Mouse (Mus musculus) forebrain, postnatal 0 days (tissue): ENCODE measurements at regions not wholly inside any gene's neighbourhood (a gene's known extent, or its start where the extent isn't known, plus 50 kb on each side); places are given as distances from the start of the nearest gene placed in this dataset.

Source experiments
- ATAC-seq: fragments of 200-750 bp; cut with Nextera tagmentation; 2 replicates; pipeline ENCODE4 v1.8.0; 2017; ENCODE audit warnings: mild to moderate bottlenecking, moderate library complexity
- DNase-seq: peaks from one replicate; pipeline ENCODE4 v3.0.0-alpha.2; 2015
- H3K27ac ChIP-seq: fragments of 300-500 bp; sonication (generic); 2 replicates; pipeline ENCODE4 v1.5.1; 2014; ENCODE audit warnings: low read depth, mild to moderate bottlenecking, antibody characterized with exemption, low read length, moderate library complexity, mixed read lengths
- H3K27me3 ChIP-seq: fragments of 300-500 bp; sonication (generic); 2 replicates; pipeline ENCODE4 v1.6.1; 2014; ENCODE audit warnings: mild to moderate bottlenecking, low read length, mixed read lengths; ENCODE audit not compliant: insufficient read depth
- H3K36me3 ChIP-seq: fragments of 300-500 bp; sonication (generic); 2 replicates; pipeline ENCODE4 v1.6.1; 2014; ENCODE audit warnings: mild to moderate bottlenecking, moderate library complexity; ENCODE audit not compliant: insufficient read depth
- H3K4me1 ChIP-seq: fragments of 300-500 bp; sonication (generic); 2 replicates; pipeline ENCODE4 v1.6.1; 2014; ENCODE audit warnings: antibody characterized with exemption; ENCODE audit not compliant: insufficient read depth
- H3K4me2 ChIP-seq: fragments of 300-500 bp; sonication (generic); 2 replicates; pipeline ENCODE4 v1.6.1; 2014; ENCODE audit warnings: low read depth, mild to moderate bottlenecking, moderate library complexity
- H3K4me3 ChIP-seq: fragments of 300-500 bp; sonication (generic); 2 replicates; pipeline ENCODE4 v1.5.1; 2014; ENCODE audit warnings: low read depth, low read length, mixed read lengths
- H3K9ac ChIP-seq: fragments of 300-500 bp; sonication (generic); 2 replicates; pipeline ENCODE4 v1.6.1; 2014; ENCODE audit warnings: mild to moderate bottlenecking
- H3K9me3 ChIP-seq: fragments of 300-500 bp; sonication (generic); 2 replicates; pipeline ENCODE4 v1.6.1; 2016; ENCODE audit warnings: low read length
- CTCF ChIP-seq: sonication (generic); IDR thresholded peaks from 2 replicates; pipeline ENCODE4 v1.5.1; 2016; ENCODE audit warnings: antibody characterized with exemption, control low read depth, low read depth
- WGBS: fragments of 180-500 bp; shearing (Covaris S2); extraction: QIAGEN DNeasy Blood & Tissue Kit; methylation state at CpG from one replicate; pipeline ENCODE4 v1.1.7; 2014; 5-methylcytosine and 5-hydroxymethylcytosine counted together

GRCm38 (mm10) chr13:79453227-79453626, 1253.7 kb upstream of the Nr2f1 start:
- DNase-seq (no peak), ATAC-seq (no peak)
- TF ChIP-seq CTCF: peak; percentile 36
- H3K9me3 ChIP-seq: no peaks in the 10 kb centered on the region
- no peak overlapping the region for H3K9ac ChIP-seq
- H3K27me3 ChIP-seq: no peaks in the 10 kb centered on the region
- H3K36me3 ChIP-seq: no peaks in the 10 kb centered on the region
- H3K27ac ChIP-seq: no peak overlapping the region
- no peaks in the 10 kb centered on the region for H3K4me1 ChIP-seq
- H3K4me3 ChIP-seq: no peak overlapping the region
- WGBS: 81% methylated on average over 1 of the region's 1 CpGs
- no peak overlapping the region for H3K4me2 ChIP-seq

DNA sequence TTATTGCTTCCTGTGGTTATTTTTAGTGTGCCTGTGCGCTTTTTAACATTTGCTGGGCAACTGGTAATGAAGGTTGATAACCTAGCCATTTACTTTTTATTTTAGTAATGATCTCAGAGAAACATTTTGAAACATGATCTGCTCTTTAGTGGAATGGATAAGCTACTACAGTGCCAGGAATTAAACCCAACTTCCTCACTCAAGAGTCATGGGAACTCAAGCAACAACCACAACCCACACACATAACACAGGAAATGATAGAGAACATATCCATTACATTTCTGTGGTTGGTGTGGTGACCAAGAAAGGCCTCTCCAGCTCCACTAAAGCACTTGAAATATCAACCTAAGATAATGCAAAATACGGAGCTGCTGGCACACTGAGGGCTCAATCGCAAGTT, 1243.6 kb upstream of the Nr2f1 start:
- no peak overlapping the region for H3K9ac ChIP-seq
- no peaks in the 10 kb centered on the region for H3K9me3 ChIP-seq
- no peaks in the 10 kb centered on the region for H3K36me3 ChIP-seq
- DNase-seq: no peak
- no peak overlapping the region for H3K27ac ChIP-seq
- no peaks in the 10 kb centered on the region for H3K4me1 ChIP-seq
- no peak overlapping the region for H3K4me3 ChIP-seq
- H3K4me2 ChIP-seq: no peak overlapping the region
- ATAC-seq: no peak
- TF ChIP-seq CTCF: no peak
- no peaks in the 10 kb centered on the region for H3K27me3 ChIP-seq
- WGBS: 95% methylated on average over 3 of the region's 3 CpGs

DNA sequence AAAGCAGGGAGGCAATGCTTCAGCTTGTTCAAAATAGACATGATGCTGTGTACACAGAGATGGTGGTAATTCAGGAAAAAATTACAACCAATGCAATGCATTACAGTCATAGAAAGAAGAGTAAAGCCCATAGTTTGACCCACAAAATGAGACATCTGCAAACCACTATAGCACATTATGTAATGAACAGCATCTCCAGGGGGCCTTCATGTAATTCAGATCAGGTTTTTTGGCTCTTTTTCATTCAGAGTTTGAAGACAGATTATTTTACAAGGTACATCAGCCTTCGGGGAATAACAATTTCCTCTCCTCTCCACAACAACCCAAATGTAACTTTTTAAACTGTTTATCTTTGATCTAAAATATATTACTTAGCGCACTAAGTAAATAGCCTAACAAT, 1243.1 kb upstream of the Nr2f1 start:
- no peak for TF ChIP-seq CTCF
- no peak overlapping the region for H3K27ac ChIP-seq
- no peaks in the 10 kb centered on the region for H3K36me3 ChIP-seq
- ATAC-seq (no peak), DNase-seq (no peak)
- no peak overlapping the region for H3K9ac ChIP-seq
- no peaks in the 10 kb centered on the region for H3K27me3 ChIP-seq
- H3K4me3 ChIP-seq: no peak overlapping the region
- 86% methylated on average over 2 of the region's 2 CpGs for WGBS
- H3K9me3 ChIP-seq: no peaks in the 10 kb centered on the region
- H3K4me2 ChIP-seq: no peak overlapping the region
- no peaks in the 10 kb centered on the region for H3K4me1 ChIP-seq

- Histone ChIP-seq H3K4me1 (no peaks in the 10 kb centered on the region), H3K27me3 (no peaks in the 10 kb centered on the region), H3K9ac (no peak overlapping the region), H3K36me3 (no peaks in the 10 kb centered on the region), H3K4me2 (no peak overlapping the region), H3K4me3 (no peak overlapping the region), H3K27ac (no peak overlapping the region), H3K9me3 (no peaks in the 10 kb centered on the region)
- peak; percentile 64; the same call in 1 of the 2 replicates for ATAC-seq
- no peak for DNase-seq
- 6% methylated on average over 3 of the region's 3 CpGs for WGBS
- TF ChIP-seq CTCF: no peak
Measured at GRCm38 (mm10) chr13:79431465-79431864, 1231.9 kb upstream of the Nr2f1 start.

DNA sequence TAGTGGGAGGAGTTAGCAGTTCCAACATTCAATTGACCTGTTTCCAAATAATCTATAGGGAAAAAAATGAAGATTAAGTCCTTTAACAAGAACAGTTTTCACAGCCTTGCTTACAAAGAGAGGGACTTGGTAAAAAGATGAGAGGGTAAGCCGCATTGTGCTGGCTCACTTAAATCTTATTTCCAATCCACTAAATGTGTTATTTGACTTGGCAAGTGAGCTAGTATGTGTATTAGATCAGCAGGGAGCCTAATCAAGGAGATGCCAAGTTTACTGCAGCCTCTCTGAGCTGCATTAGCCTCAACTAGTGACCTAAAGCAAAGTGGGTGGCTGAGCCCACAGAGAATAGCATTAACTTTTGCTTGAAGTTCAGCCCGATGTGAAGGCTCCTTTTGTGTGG, 1231.4 kb upstream of the Nr2f1 start:
- Histone ChIP-seq H3K4me2 (no peak overlapping the region), H3K27ac (no peak overlapping the region), H3K9ac (no peak overlapping the region), H3K9me3 (no peaks in the 10 kb centered on the region), H3K36me3 (no peaks in the 10 kb centered on the region), H3K4me1 (no peaks in the 10 kb centered on the region), H3K4me3 (no peak overlapping the region), H3K27me3 (no peaks in the 10 kb centered on the region)
- no peak for TF ChIP-seq CTCF
- no peak for ATAC-seq
- peak; percentile 12 for DNase-seq
- 7% methylated on average over 2 of the region's 2 CpGs for WGBS

DNA sequence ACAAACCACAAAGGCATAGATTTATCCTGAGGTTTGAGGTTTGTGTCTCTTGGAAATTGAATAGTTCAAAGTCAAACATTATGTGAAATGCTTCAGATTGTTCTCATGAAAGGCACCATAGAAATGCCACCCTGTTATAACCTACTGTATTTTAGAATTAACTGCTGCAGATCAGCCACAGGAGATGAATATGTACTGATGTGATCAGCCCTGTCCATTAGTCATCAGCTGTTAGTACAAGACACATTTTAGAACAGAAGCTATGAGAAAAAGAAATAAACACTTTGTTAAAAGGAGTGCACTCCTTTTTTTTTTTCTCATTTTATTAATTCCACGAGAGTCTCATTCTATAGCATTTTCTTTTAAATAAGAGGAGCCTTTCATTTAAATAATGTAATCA, 1231.0 kb upstream of the Nr2f1 start:
- 11% methylated on average over 1 of the region's 1 CpGs for WGBS
- Histone ChIP-seq H3K4me1 (no peaks in the 10 kb centered on the region), H3K4me2 (no peak overlapping the region), H3K27ac (no peak overlapping the region), H3K9ac (no peak overlapping the region), H3K9me3 (no peaks in the 10 kb centered on the region), H3K36me3 (no peaks in the 10 kb centered on the region), H3K4me3 (no peak overlapping the region), H3K27me3 (no peaks in the 10 kb centered on the region)
- DNase-seq: no peak
- no peak for TF ChIP-seq CTCF
- ATAC-seq: no peak

DNA sequence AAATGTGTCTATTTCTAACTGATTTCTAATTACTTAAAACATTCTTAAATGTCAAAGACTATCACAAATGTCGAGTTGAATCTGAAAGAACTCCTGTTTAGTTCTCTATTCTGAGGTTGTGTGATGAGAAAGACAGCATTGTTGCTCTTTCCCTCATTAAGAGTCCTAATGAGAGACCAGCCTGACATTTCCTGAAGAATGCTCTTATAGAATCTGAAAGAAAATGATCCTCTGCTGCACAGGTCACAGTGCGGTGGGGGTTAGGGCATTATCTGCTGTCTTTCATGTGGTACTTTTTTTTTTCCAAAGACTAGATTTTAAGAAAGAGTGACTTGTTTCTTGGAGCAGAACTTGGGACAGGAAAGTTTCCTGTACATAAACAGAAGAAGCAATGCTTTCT, 1218.3 kb upstream of the Nr2f1 start:
- H3K4me2 ChIP-seq: no peak overlapping the region
- no peak for DNase-seq
- H3K9ac ChIP-seq: no peak overlapping the region
- no peaks in the 10 kb centered on the region for H3K4me1 ChIP-seq
- H3K9me3 ChIP-seq: no peaks in the 10 kb centered on the region
- no peak for TF ChIP-seq CTCF
- no peak for ATAC-seq
- H3K27me3 ChIP-seq: no peaks in the 10 kb centered on the region
- H3K4me3 ChIP-seq: no peak overlapping the region
- WGBS: 8% methylated on average over 2 of the region's 2 CpGs
- no peaks in the 10 kb centered on the region for H3K36me3 ChIP-seq
- H3K27ac ChIP-seq: no peak overlapping the region

DNA sequence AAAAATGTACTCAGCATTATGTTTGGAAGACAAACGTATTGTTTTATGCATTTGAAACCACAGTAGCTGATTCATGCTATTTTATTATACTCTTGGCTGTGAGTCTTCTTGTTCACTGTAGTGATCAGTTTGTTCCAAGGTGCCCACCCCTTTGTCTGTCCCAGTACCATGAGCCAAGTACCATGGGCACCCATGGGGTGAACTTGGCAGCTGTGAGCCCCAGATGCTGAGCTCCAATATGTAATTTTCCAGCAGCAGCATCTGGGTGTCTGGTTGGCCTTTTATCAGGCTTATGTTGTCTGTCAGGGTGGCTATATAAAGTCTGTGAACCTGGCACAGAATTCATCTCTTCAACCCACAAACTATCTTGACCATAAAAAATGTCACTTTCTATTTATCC, 1200.5 kb upstream of the Nr2f1 start:
- H3K9me3 ChIP-seq: no peaks in the 10 kb centered on the region
- no peak overlapping the region for H3K9ac ChIP-seq
- H3K4me3 ChIP-seq: no peak overlapping the region
- no peaks in the 10 kb centered on the region for H3K36me3 ChIP-seq
- H3K4me1 ChIP-seq: no peaks in the 10 kb centered on the region
- no peaks in the 10 kb centered on the region for H3K27me3 ChIP-seq
- H3K27ac ChIP-seq: no peak overlapping the region
- DNase-seq (no peak), ATAC-seq (no peak)
- 81% methylated on average over 1 of the region's 1 CpGs for WGBS
- H3K4me2 ChIP-seq: no peak overlapping the region
- TF ChIP-seq CTCF: no peak
